ENCODE assay signal across 18 mouse cellular contexts in the genomic region with DNA sequence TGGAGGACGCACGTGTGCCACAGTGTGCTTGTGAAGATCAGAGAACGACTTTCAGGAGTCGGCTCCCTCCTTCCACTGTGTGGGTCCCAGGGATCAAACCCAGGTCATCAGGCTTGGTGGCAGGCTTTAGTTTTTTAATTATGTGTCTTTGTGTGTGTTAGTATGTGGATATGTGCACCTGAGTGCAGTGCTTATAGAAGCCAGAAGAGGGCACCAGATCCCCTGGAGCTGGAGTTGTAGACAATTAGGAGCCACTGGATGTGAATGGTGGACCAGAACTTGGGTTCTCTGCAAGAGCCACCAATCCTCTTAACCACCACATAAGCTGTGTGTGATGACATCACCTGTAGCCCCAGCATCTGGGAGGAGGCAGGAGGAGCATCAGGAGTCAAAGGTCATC.
A peak's percentile ranks its signal among the peaks of the same experiment; 100 is the strongest.
DNase-seq lines count a peak whose midpoint lies in the region; TF ChIP-seq lines count a peak whose summit lies in the region.
"Had no signal": no experiment of that assay in that cellular context is flagged by ENCODE, and none has a peak within 500 bp of the region (broad histone marks: within the 10 kb centered on the region; RNA-seq: fewer than 3 reads in every experiment).

No protein-coding gene starts in this region.

- no peak overlapping the region for H3K4me3 ChIP-seq in liver, adult 2 months (ENCODE audit: insufficient read depth, low read depth, low read length)
- H3K4me3 ChIP-seq: embryonic facial prominence, embryonic 13.5 days; forebrain, embryonic 15.5 days; hindbrain, embryonic 12.5 days; midbrain, embryonic 10.5 days had no signal

- no peaks in the 10 kb centered on the region for H3K27me3 ChIP-seq in liver, adult 2 months (ENCODE audit: control insufficient read depth, insufficient read depth, low read length)
- H3K27me3 ChIP-seq: embryonic facial prominence, embryonic 13.5 days; hindbrain, embryonic 12.5 days had no signal

- no peak overlapping the region for H3K27ac ChIP-seq in liver, adult 2 months (replicated peaks; ENCODE audit: insufficient read depth, low read depth, low read length)
- H3K27ac ChIP-seq: embryonic facial prominence, embryonic 13.5 days; forebrain, embryonic 15.5 days; hindbrain, embryonic 12.5 days; macrophage; midbrain, embryonic 10.5 days had no signal

- no peaks in the 10 kb centered on the region for H3K79me2 ChIP-seq in liver, adult 2 months (ENCODE audit: control insufficient read depth, insufficient read depth, low read length)

- no peak for TF ChIP-seq CTCF in liver, adult 2 months (IDR thresholded peaks at IDR 0.05; ENCODE audit: low read depth, low read length)

- no peaks in the 10 kb centered on the region for H3K36me3 ChIP-seq in liver, adult 2 months (ENCODE audit: control insufficient read depth, insufficient read depth, low read length)
- H3K36me3 ChIP-seq: forebrain, embryonic 15.5 days; hindbrain, embryonic 12.5 days had no signal

- intact Hi-C loops in heart, postnatal 14 days (cut with DNase I): no loop called here

- H3K4me1 ChIP-seq in liver, adult 2 months (ENCODE audit: control insufficient read depth, insufficient read depth, low read length): no peaks in the 10 kb centered on the region
- H3K4me1 ChIP-seq: hindbrain, embryonic 12.5 days; midbrain, embryonic 10.5 days had no signal

- H3K9ac ChIP-seq in liver, adult 2 months (ENCODE audit: low read depth, low read length): no peak overlapping the region
- H3K9ac ChIP-seq: embryonic facial prominence, embryonic 13.5 days; forebrain, embryonic 15.5 days; hindbrain, embryonic 12.5 days had no signal

- no peak for TF ChIP-seq POLR2A in liver, adult 2 months (IDR thresholded peaks at IDR 0.05; ENCODE audit: extremely low read depth, insufficient read depth, low read length)

- DNase-seq in liver, adult 2 months (ENCODE audit: extremely low read depth, low read depth, low spot score): peak; percentile 1
- DNase-seq in liver: no peak
- DNase-seq in 3T3-L1 (ENCODE audit: low read depth, low spot score): peak; percentile 6
- peak; percentile 2 for DNase-seq in 416B (ENCODE audit: low read depth)
- peak; percentile 66 for DNase-seq in R1 (ENCODE audit: low read depth, low spot score)
- no peak for DNase-seq in heart, postnatal 4 days
- no peak for DNase-seq in heart, postnatal 14 days
- DNase-seq: adrenal gland, postnatal 14 days; cerebellum, adult 11 months; cerebellum, postnatal 10 days; gastrocnemius, postnatal 25 days; kidney, postnatal 10 days; lung, adult 2 months had no signal

- 97% methylated on average over 4 of the region's 4 CpGs for WGBS in liver, adult 2 months

Comparison
In these comparisons a context has a peak if more than half of its experiments do, and no peak if none do; other contexts are left out.
1. DNase-seq: peak in liver, adult 2 months (single experiment), 3T3-L1 (single experiment), 416B (single experiment) and R1 (single experiment); none in liver (single experiment), heart, postnatal 4 days (single experiment) and heart, postnatal 14 days (0 of 2).